19 mouse cellular contexts compared by ENCODE assay signal in genomic region chr19:52048378-52048978, GRCm38 (mm10).
DNase-seq lines count a peak whose midpoint lies in the region; ATAC-seq and TF ChIP-seq lines count a peak whose summit lies in the region.
"Had no signal": no experiment of that assay in that cellular context is flagged by ENCODE, and none has a peak within 500 bp of the region (broad histone marks: within the 10 kb centered on the region; RNA-seq: fewer than 3 reads in every experiment).

No protein-coding gene starts in this region.

- no peak overlapping the region for H3K4me2 ChIP-seq in forebrain, embryonic 11.5 days (ENCODE audit: low read depth, low read length, severe bottlenecking)
- H3K4me2 ChIP-seq in midbrain, postnatal 0 days (ENCODE audit: low read depth, low read length, poor library complexity, severe bottlenecking), result no peak overlapping the region
- H3K4me2 ChIP-seq in midbrain, embryonic 11.5 days, result no peak overlapping the region
- H3K4me2 ChIP-seq in hindbrain, embryonic 14.5 days (replicated peaks), result no peak overlapping the region
- H3K4me2 ChIP-seq in stomach, postnatal 0 days (replicated peaks; ENCODE audit: low read depth), result no peak overlapping the region
- H3K4me2 ChIP-seq: embryonic facial prominence, embryonic 15.5 days; heart, embryonic 12.5 days; liver, embryonic 15.5 days had no signal

- intact Hi-C loops in gastrocnemius, adult 2 months (cut with DNase I), result no loop called here

- H3K4me3 ChIP-seq in forebrain, embryonic 11.5 days (ENCODE audit: low read depth, low read length), result no peak overlapping the region
- H3K4me3 ChIP-seq in forebrain, embryonic 10.5 days, result no peak overlapping the region
- H3K4me3 ChIP-seq in midbrain, postnatal 0 days (ENCODE audit: low read depth, low read length), result no peak overlapping the region
- no peak overlapping the region for H3K4me3 ChIP-seq in midbrain, embryonic 11.5 days (ENCODE audit: low read depth, low read length)
- no peak overlapping the region for H3K4me3 ChIP-seq in hindbrain, embryonic 14.5 days (replicated peaks; ENCODE audit: low read length)
- H3K4me3 ChIP-seq in stomach, postnatal 0 days (ENCODE audit: low read depth, low read length), result no peak overlapping the region
- H3K4me3 ChIP-seq in gastrocnemius, adult 2 months, result no peak overlapping the region
- H3K4me3 ChIP-seq: embryonic facial prominence, embryonic 15.5 days; heart, embryonic 12.5 days; liver, embryonic 15.5 days had no signal

- ATAC-seq in forebrain, embryonic 11.5 days (replicated peaks; ENCODE audit: low FRiP score), result peak; percentile 66; the same call in 1 of the 2 replicates
- no peak for ATAC-seq in midbrain, postnatal 0 days (ENCODE audit: low FRiP score)
- no peak for ATAC-seq in midbrain, embryonic 11.5 days (ENCODE audit: low FRiP score)
- ATAC-seq in hindbrain, embryonic 14.5 days (ENCODE audit: low FRiP score), result peak; percentile 74; the same call in 1 of the 2 replicates
- ATAC-seq in stomach, postnatal 0 days (ENCODE audit: low FRiP score, low TSS enrichment), result no peak
- ATAC-seq: intestine, embryonic 16.5 days had no signal

- no peaks in the 10 kb centered on the region for H3K4me1 ChIP-seq in forebrain, embryonic 11.5 days (replicated peaks; ENCODE audit: control insufficient read depth, insufficient read depth, low read length)
- no peaks in the 10 kb centered on the region for H3K4me1 ChIP-seq in forebrain, embryonic 10.5 days
- H3K4me1 ChIP-seq in midbrain, postnatal 0 days (ENCODE audit: insufficient read depth, low read length), result no peaks in the 10 kb centered on the region
- H3K4me1 ChIP-seq in midbrain, embryonic 11.5 days (ENCODE audit: control insufficient read depth, insufficient read depth, low read length), result no peaks in the 10 kb centered on the region
- H3K4me1 ChIP-seq in hindbrain, embryonic 14.5 days (replicated peaks; ENCODE audit: control insufficient read depth, insufficient read depth, low read length), result no peaks in the 10 kb centered on the region
- H3K4me1 ChIP-seq in stomach, postnatal 0 days (replicated peaks; ENCODE audit: control insufficient read depth, insufficient read depth), result no peaks in the 10 kb centered on the region
- H3K4me1 ChIP-seq: embryonic facial prominence, embryonic 15.5 days; heart, embryonic 12.5 days; liver, embryonic 15.5 days had no signal

- no peak for DNase-seq in forebrain, embryonic 11.5 days (ENCODE audit: low spot score)
- DNase-seq in forebrain, embryonic 10.5 days (ENCODE audit: extremely low spot score, low spot score), result no peak
- DNase-seq in midbrain, postnatal 0 days (ENCODE audit: low spot score), result peak; percentile 38
- no peak for DNase-seq in midbrain, embryonic 11.5 days (ENCODE audit: low spot score, missing footprints)
- peak; percentile 52 for DNase-seq in hindbrain, embryonic 14.5 days (ENCODE audit: low spot score)
- no peak for DNase-seq in stomach, postnatal 0 days (ENCODE audit: low spot score)
- no peak for DNase-seq in gastrocnemius, adult 2 months
- DNase-seq: cerebellum, adult 11 months; gastrocnemius, postnatal 25 days; heart, postnatal 36 days; kidney, postnatal 14 days; layer of hippocampus, postnatal 36 days; lung, postnatal 10 days; right cerebral cortex, adult 18-20 months; thymus, postnatal 25 days had no signal

- H3K27ac ChIP-seq in forebrain, embryonic 11.5 days (ENCODE audit: low read depth, low read length), result no peak overlapping the region
- no peak overlapping the region for H3K27ac ChIP-seq in forebrain, embryonic 10.5 days
- no peak overlapping the region for H3K27ac ChIP-seq in midbrain, postnatal 0 days (ENCODE audit: low read depth, low read length)
- H3K27ac ChIP-seq in midbrain, embryonic 11.5 days (ENCODE audit: low read depth, low read length), result no peak overlapping the region
- no peak overlapping the region for H3K27ac ChIP-seq in hindbrain, embryonic 14.5 days
- no peak overlapping the region for H3K27ac ChIP-seq in stomach, postnatal 0 days (replicated peaks)
- H3K27ac ChIP-seq in gastrocnemius, adult 2 months, result no peak overlapping the region
- H3K27ac ChIP-seq: embryonic facial prominence, embryonic 15.5 days; liver, embryonic 15.5 days had no signal

- H3K27me3 ChIP-seq in forebrain, embryonic 11.5 days (ENCODE audit: control insufficient read depth, insufficient read depth, low read length), result no peaks in the 10 kb centered on the region
- H3K27me3 ChIP-seq in forebrain, embryonic 10.5 days (ENCODE audit: poor library complexity, severe bottlenecking), result no peaks in the 10 kb centered on the region
- no peaks in the 10 kb centered on the region for H3K27me3 ChIP-seq in midbrain, postnatal 0 days (ENCODE audit: insufficient read depth, low read length)
- no peaks in the 10 kb centered on the region for H3K27me3 ChIP-seq in midbrain, embryonic 11.5 days (ENCODE audit: control insufficient read depth, insufficient read depth, low read length)
- no peaks in the 10 kb centered on the region for H3K27me3 ChIP-seq in hindbrain, embryonic 14.5 days (ENCODE audit: control insufficient read depth, insufficient read depth, low read length)
- H3K27me3 ChIP-seq in stomach, postnatal 0 days (ENCODE audit: control insufficient read depth, insufficient read depth, low read length), result no peaks in the 10 kb centered on the region
- H3K27me3 ChIP-seq: embryonic facial prominence, embryonic 15.5 days; heart, embryonic 12.5 days; liver, embryonic 15.5 days had no signal

- H3K9ac ChIP-seq in forebrain, embryonic 11.5 days (ENCODE audit: low read length), result no peak overlapping the region
- no peak overlapping the region for H3K9ac ChIP-seq in midbrain, postnatal 0 days (replicated peaks; ENCODE audit: low read length, poor library complexity, severe bottlenecking)
- no peak overlapping the region for H3K9ac ChIP-seq in midbrain, embryonic 11.5 days (ENCODE audit: low read length)
- H3K9ac ChIP-seq in hindbrain, embryonic 14.5 days, result no peak overlapping the region
- no peak overlapping the region for H3K9ac ChIP-seq in stomach, postnatal 0 days (ENCODE audit: low read length)
- H3K9ac ChIP-seq: embryonic facial prominence, embryonic 15.5 days; heart, embryonic 12.5 days; liver, embryonic 15.5 days had no signal

- WGBS in forebrain, embryonic 11.5 days, result 31% methylated on average over 1 of the region's 1 CpGs
- WGBS in forebrain, embryonic 10.5 days, result 59% methylated on average over 1 of the region's 1 CpGs
- 58% methylated on average over 1 of the region's 1 CpGs for WGBS in midbrain, postnatal 0 days
- WGBS in midbrain, embryonic 11.5 days, result 67% methylated on average over 1 of the region's 1 CpGs
- WGBS in hindbrain, embryonic 14.5 days, result 27% methylated on average over 1 of the region's 1 CpGs
- WGBS in stomach, postnatal 0 days, result 40% methylated on average over 1 of the region's 1 CpGs

- no peak for TF ChIP-seq EP300 in stomach, postnatal 0 days (optimal IDR thresholded peaks at IDR 0.05)

- no peaks in the 10 kb centered on the region for H3K36me3 ChIP-seq in forebrain, embryonic 11.5 days (ENCODE audit: control insufficient read depth, insufficient read depth, low read length)
- H3K36me3 ChIP-seq in forebrain, embryonic 10.5 days (replicated peaks), result no peaks in the 10 kb centered on the region
- H3K36me3 ChIP-seq in midbrain, postnatal 0 days (ENCODE audit: insufficient read depth, low read length), result no peaks in the 10 kb centered on the region
- no peaks in the 10 kb centered on the region for H3K36me3 ChIP-seq in midbrain, embryonic 11.5 days (ENCODE audit: control insufficient read depth, insufficient read depth, low read length)
- no peaks in the 10 kb centered on the region for H3K36me3 ChIP-seq in hindbrain, embryonic 14.5 days (replicated peaks; ENCODE audit: control insufficient read depth, insufficient read depth)
- H3K36me3 ChIP-seq in stomach, postnatal 0 days (ENCODE audit: control insufficient read depth, insufficient read depth, low read length), result no peaks in the 10 kb centered on the region
- H3K36me3 ChIP-seq: embryonic facial prominence, embryonic 15.5 days; heart, embryonic 12.5 days; liver, embryonic 15.5 days had no signal

- TF ChIP-seq CTCF in midbrain, postnatal 0 days (IDR thresholded peaks at IDR 0.05), result no peak
- TF ChIP-seq CTCF in stomach, postnatal 0 days (IDR thresholded peaks at IDR 0.05; ENCODE audit: low read depth), result no peak
- no peak for TF ChIP-seq CTCF in gastrocnemius, adult 2 months (IDR thresholded peaks at IDR 0.05)

- H3K9me3 ChIP-seq in forebrain, embryonic 11.5 days (ENCODE audit: control insufficient read depth, low read length), result no peaks in the 10 kb centered on the region
- H3K9me3 ChIP-seq in forebrain, embryonic 10.5 days, result no peaks in the 10 kb centered on the region
- H3K9me3 ChIP-seq in midbrain, postnatal 0 days (ENCODE audit: low read length), result 0 out of 2 replicates have a peak, but pooled peaks cover 4% of the 10 kb centered on the region
- H3K9me3 ChIP-seq in midbrain, embryonic 11.5 days (ENCODE audit: control insufficient read depth, low read length), result no peaks in the 10 kb centered on the region
- peaks cover 4% of the 10 kb centered on the region; the same call in 1 of the 2 replicates for H3K9me3 ChIP-seq in hindbrain, embryonic 14.5 days (ENCODE audit: control insufficient read depth, low read length)
- H3K9me3 ChIP-seq in stomach, postnatal 0 days (ENCODE audit: control insufficient read depth, low read length), result no peaks in the 10 kb centered on the region
- H3K9me3 ChIP-seq: embryonic facial prominence, embryonic 15.5 days; heart, embryonic 12.5 days; liver, embryonic 15.5 days had no signal

Comparison
In these comparisons a context has a peak if more than half of its experiments do, and no peak if none do; other contexts are left out.
1. DNase-seq: peak in midbrain, postnatal 0 days (single experiment) and hindbrain, embryonic 14.5 days (single experiment); none in forebrain, embryonic 11.5 days (single experiment), forebrain, embryonic 10.5 days (single experiment), midbrain, embryonic 11.5 days (single experiment), stomach, postnatal 0 days (single experiment) and gastrocnemius, adult 2 months (single experiment).
2. ATAC-seq: peak in forebrain, embryonic 11.5 days (single experiment) and hindbrain, embryonic 14.5 days (single experiment); none in midbrain, postnatal 0 days (single experiment), midbrain, embryonic 11.5 days (single experiment) and stomach, postnatal 0 days (single experiment).